Mouse (Mus musculus): ENCODE measurements at regions not wholly inside any gene's neighbourhood (a gene's known extent, or its start where the extent isn't known, plus 50 kb on each side); places are given as distances from the start of the nearest gene placed in this dataset.
A peak's percentile ranks its signal among the peaks of the same experiment; 100 is the strongest.

DNA sequence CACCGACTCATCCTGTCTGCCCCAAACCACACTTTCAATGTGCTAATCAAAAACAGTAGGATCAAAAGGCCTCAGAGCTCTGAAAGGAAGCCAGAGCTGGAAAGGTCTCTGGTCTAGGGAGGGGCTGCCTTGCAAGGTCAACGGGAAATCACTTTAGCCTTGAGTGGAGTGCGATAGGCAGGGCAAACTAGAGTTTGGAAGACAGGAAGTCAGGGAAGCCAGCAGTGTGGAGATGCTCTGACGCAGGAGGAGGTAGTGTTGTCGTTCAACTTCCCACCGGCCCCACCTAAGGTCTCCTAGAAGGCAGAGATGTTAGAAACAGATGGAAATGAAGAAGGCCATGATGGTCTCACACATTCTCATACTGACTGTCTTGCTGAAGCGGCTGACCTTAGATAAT, 52.0 kb upstream of the Trp53i11 start:
- ATAC-seq (ENCODE audit: insufficient read depth) (no peak), DNase-seq (peak; percentile 55)
- WGBS: 30% methylated on average over 7 of the region's 7 CpGs
- Histone ChIP-seq H3K9ac (no peak overlapping the region), H3K4me3 (ENCODE audit: low read depth, low read length) (no peak overlapping the region), H3K27me3 (ENCODE audit: insufficient read depth, low read length) (no peaks in the 10 kb centered on the region), H3K9me3 (ENCODE audit: low read depth, low read length) (no peaks in the 10 kb centered on the region), H3K4me2 (no peak overlapping the region), H3K4me1 (ENCODE audit: insufficient read depth) (no peaks in the 10 kb centered on the region), H3K36me3 (ENCODE audit: insufficient read depth) (no peaks in the 10 kb centered on the region), H3K27ac (ENCODE audit: low read depth) (peak overlapping the region; percentile 38; the same call in 1 of the 2 replicates)
- no peak for TF ChIP-seq CTCF (IDR thresholded peaks at IDR 0.05; ENCODE audit: low read depth)

DNA sequence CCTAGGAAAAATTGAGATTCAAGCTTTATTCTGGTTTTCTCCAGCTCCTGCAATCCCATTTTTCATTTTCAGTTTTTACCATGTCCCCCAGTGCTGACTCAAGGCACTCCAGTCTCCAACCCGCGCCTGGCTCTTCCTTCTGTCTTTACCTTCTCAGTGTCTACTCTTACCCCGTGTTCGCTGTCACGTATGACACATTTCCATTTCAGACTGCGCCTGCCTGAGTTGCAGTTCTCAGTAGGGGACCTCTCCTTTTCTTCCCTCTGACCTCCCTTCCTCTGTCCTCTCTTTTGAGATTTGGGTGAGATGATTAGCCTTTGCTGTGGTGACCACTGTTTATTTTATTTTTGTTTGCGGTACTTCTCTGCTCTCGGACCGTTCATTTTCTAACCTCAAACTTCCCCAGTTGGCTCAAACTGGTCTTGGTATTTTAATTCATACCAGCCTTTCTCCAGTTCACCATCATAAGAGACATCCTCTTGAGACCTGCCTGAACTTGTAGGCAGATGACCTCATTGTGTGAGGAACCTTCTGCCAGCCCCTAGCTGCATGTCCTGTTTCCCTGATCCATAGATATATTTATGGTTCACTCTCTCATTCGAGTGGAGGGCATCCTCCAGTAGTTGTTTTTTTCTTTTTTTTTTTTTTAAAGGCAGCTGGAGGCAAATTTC, 53.9 kb upstream of the Trp53i11 start:
- Histone ChIP-seq H3K27ac (ENCODE audit: low read depth) (no peak overlapping the region), H3K4me2 (no peak overlapping the region), H3K9me3 (ENCODE audit: low read depth, low read length) (no peaks in the 10 kb centered on the region), H3K36me3 (ENCODE audit: insufficient read depth) (no peaks in the 10 kb centered on the region), H3K9ac (no peak overlapping the region), H3K4me3 (ENCODE audit: low read depth, low read length) (no peak overlapping the region), H3K4me1 (ENCODE audit: insufficient read depth) (no peaks in the 10 kb centered on the region), H3K27me3 (ENCODE audit: insufficient read depth, low read length) (no peaks in the 10 kb centered on the region)
- no peak for ATAC-seq (ENCODE audit: insufficient read depth)
- WGBS: 62% methylated on average over 10 of the region's 10 CpGs
- no peak for DNase-seq
- TF ChIP-seq CTCF (IDR thresholded peaks at IDR 0.05; ENCODE audit: low read depth): no peak

DNA sequence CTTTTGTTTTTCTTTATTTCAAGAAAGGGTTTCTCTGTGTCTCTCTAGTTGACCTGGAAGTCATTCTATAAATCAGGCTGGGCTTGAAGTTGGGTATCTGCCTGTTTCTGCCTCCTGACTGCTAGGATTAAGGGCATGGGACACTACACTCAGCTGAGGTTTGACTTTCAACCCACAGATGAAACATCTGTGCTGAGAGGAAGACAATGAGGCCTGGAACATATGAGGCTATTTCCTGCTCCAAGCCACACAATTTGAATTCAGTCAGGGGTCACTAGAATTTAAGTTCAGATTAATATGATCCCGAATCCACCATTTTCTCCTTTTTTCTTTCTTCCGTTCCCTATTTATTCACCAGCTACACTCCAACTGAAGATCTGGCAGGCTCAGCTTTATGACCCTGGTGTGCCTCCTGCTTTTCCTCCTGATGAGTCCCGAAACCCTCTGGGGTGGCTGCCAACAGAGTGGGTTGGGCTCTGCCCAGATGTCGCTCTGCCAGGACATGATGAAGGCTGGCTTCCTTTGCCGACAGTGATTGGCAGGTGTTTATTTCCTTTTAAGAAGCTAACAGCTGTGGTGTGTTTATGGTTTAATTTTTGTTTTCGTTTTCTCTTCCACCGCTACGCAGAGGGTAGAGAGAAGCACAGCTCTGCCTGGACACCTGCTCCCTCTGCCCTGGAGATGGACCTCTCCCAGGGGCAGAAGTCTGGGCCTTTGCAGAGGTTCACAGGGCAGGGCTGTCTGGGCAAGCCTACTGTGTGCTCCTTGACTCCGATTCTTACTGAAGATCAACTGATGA, 55.3 kb upstream of the Trp53i11 start:
- TF ChIP-seq CTCF (IDR thresholded peaks at IDR 0.05; ENCODE audit: low read depth): no peak
- Histone ChIP-seq H3K9ac (no peak overlapping the region), H3K4me1 (ENCODE audit: insufficient read depth) (0 out of 2 replicates have a peak, but pooled peaks cover under 1% of the 10 kb centered on the region), H3K27me3 (ENCODE audit: insufficient read depth, low read length) (no peaks in the 10 kb centered on the region), H3K36me3 (ENCODE audit: insufficient read depth) (no peaks in the 10 kb centered on the region), H3K27ac (ENCODE audit: low read depth) (no peak overlapping the region), H3K4me3 (ENCODE audit: low read depth, low read length) (no peak overlapping the region), H3K4me2 (no peak overlapping the region), H3K9me3 (ENCODE audit: low read depth, low read length) (no peaks in the 10 kb centered on the region)
- peak; percentile 79 for DNase-seq
- peak; percentile 61; the same call in 1 of the 2 replicates for ATAC-seq (ENCODE audit: insufficient read depth)
- WGBS: 36% methylated on average over 9 of the region's 9 CpGs

DNA sequence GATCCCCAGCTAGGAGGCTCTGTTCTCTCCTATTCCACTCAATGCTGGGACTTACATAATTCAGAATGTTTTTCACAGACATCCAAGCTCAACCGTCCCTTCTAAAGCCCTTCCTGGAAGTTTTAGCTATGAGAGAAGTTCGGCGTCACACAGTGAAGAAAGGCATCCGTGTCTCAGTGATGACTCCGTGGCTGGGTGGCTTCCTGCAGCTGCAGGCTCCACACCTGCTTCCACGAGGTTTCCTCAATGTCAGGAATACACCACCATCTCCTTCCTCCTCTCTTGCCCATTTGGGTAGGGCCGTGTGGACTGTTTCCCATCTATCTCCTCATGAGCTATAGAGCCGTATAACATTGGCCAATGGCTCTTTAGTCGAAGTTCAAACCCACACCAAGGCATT, 56.1 kb upstream of the Trp53i11 start:
- H3K27me3 ChIP-seq (ENCODE audit: insufficient read depth, low read length): no peaks in the 10 kb centered on the region
- DNase-seq (no peak), ATAC-seq (ENCODE audit: insufficient read depth) (no peak)
- TF ChIP-seq CTCF (IDR thresholded peaks at IDR 0.05; ENCODE audit: low read depth): no peak
- 69% methylated on average over 9 of the region's 9 CpGs for WGBS
- H3K27ac ChIP-seq (ENCODE audit: low read depth): peak overlapping the region; percentile 54
- no peak overlapping the region for H3K4me3 ChIP-seq (ENCODE audit: low read depth, low read length)
- no peak overlapping the region for H3K4me2 ChIP-seq
- no peaks in the 10 kb centered on the region for H3K36me3 ChIP-seq (ENCODE audit: insufficient read depth)
- no peaks in the 10 kb centered on the region for H3K9me3 ChIP-seq (ENCODE audit: low read depth, low read length)
- H3K4me1 ChIP-seq (ENCODE audit: insufficient read depth): peaks cover 8% of the 10 kb centered on the region; the same call in 1 of the 2 replicates
- H3K9ac ChIP-seq: no peak overlapping the region

DNA sequence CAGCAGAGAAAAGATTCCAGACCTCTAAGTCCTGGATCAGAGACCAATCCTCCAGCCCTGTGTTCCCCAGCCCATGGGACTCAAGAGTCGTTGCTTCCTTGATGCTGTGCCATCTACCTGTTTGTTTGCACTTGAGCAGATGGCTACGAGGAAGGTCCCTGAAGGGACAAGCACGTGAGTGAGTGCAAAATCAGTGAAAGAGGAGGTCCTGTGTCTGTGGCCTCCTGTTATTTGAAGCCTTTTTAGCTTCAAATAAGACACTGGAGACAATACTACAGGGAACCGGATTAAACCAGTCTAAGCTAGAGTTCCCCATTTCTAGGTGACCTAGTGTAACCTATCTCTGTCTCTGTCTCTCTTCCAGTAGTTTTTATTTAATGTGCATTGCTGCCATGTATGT, 58.2 kb upstream of the Trp53i11 start:
- peaks cover 8% of the 10 kb centered on the region; the same call in 1 of the 2 replicates for H3K4me1 ChIP-seq (ENCODE audit: insufficient read depth)
- H3K27me3 ChIP-seq (ENCODE audit: insufficient read depth, low read length): no peaks in the 10 kb centered on the region
- no peaks in the 10 kb centered on the region for H3K36me3 ChIP-seq (ENCODE audit: insufficient read depth)
- H3K4me3 ChIP-seq (ENCODE audit: low read depth, low read length): no peak overlapping the region
- no peaks in the 10 kb centered on the region for H3K9me3 ChIP-seq (ENCODE audit: low read depth, low read length)
- DNase-seq (no peak), ATAC-seq (ENCODE audit: insufficient read depth) (no peak)
- TF ChIP-seq CTCF (IDR thresholded peaks at IDR 0.05; ENCODE audit: low read depth): no peak
- H3K27ac ChIP-seq (ENCODE audit: low read depth): no peak overlapping the region
- no peak overlapping the region for H3K9ac ChIP-seq
- WGBS: 46% methylated on average over 4 of the region's 4 CpGs
- H3K4me2 ChIP-seq: no peak overlapping the region

DNA sequence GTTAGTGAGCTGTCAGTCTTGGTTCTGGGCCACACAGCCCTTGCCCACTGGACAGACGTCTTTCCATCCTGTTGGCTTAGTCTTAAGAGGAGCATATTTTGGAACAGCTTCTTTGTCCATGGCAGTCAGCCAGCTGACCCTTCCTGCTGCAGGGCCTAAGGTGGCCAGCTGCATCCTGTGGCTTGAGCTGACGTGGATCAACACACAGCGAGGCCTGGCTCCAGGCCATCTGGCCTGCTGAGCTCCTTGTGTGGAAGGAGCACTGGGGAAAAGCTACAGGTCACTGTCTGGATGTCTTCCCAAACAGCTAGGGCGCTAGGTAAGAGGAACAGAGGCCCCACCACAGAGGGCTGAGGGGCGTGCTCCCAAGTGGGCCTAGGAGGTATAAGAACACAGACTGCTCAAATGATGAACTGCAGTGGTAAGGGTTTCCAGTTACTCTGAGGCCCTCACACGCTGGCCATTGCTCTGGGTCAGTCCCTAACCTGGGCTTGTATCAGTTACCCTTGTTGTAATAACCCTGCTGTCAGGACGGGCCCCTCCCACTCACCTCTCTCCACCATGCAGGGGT, 60.7 kb upstream of the Trp53i11 start:
- TF ChIP-seq CTCF (IDR thresholded peaks at IDR 0.05; ENCODE audit: low read depth): no peak
- Histone ChIP-seq H3K9ac (no peak overlapping the region), H3K36me3 (ENCODE audit: insufficient read depth) (no peaks in the 10 kb centered on the region), H3K27me3 (ENCODE audit: insufficient read depth, low read length) (no peaks in the 10 kb centered on the region), H3K27ac (ENCODE audit: low read depth) (no peak overlapping the region; the same call in 1 of the 2 replicates), H3K4me2 (no peak overlapping the region), H3K4me3 (ENCODE audit: low read depth, low read length) (no peak overlapping the region), H3K9me3 (ENCODE audit: low read depth, low read length) (no peaks in the 10 kb centered on the region), H3K4me1 (ENCODE audit: insufficient read depth) (peaks cover 8% of the 10 kb centered on the region; the same call in 1 of the 2 replicates)
- WGBS: 30% methylated on average over 7 of the region's 7 CpGs
- ATAC-seq (ENCODE audit: insufficient read depth) (peak; percentile 87), DNase-seq (peak; percentile 92)

DNA sequence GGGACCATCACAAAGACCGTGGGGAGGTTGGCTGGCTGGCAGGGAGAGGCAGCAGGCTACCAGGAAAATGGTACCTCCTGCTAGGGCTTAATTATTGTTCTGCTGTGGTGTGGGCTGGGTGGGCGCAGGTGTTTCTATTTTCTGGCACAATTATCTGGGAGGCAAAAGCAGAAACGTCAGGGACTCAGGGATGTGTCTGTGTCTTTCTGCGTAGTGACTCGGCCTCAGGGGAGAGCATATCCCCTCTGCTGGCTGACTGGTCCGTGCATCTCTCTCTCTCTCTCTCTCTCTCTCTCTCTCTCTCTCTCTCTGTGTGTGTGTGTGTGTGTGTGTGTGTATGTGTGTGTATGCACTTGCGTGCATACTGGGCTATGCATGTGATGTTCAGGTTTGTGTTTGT, 61.2 kb upstream of the Trp53i11 start:
- no peaks in the 10 kb centered on the region for H3K36me3 ChIP-seq (ENCODE audit: insufficient read depth)
- no peak overlapping the region for H3K9ac ChIP-seq
- TF ChIP-seq CTCF (IDR thresholded peaks at IDR 0.05; ENCODE audit: low read depth): no peak
- H3K4me2 ChIP-seq: no peak overlapping the region
- H3K4me3 ChIP-seq (ENCODE audit: low read depth, low read length): no peak overlapping the region
- H3K27me3 ChIP-seq (ENCODE audit: insufficient read depth, low read length): no peaks in the 10 kb centered on the region
- peak; percentile 44 for ATAC-seq (ENCODE audit: insufficient read depth)
- peaks cover 8% of the 10 kb centered on the region; the same call in 1 of the 2 replicates for H3K4me1 ChIP-seq (ENCODE audit: insufficient read depth)
- no peak for DNase-seq
- WGBS: 70% methylated on average over 7 of the region's 7 CpGs
- no peaks in the 10 kb centered on the region for H3K9me3 ChIP-seq (ENCODE audit: low read depth, low read length)
- peak overlapping the region; percentile 4; the same call in 1 of the 2 replicates for H3K27ac ChIP-seq (ENCODE audit: low read depth)
